Mouse (Mus musculus) intestine, embryonic 16.5 days (tissue): ENCODE results near the gene Apc2. TPM values are rescaled to one million over a fixed set of nuclear protein-coding genes. Genes with fewer than 3 reads are reported as not detected.

Experiments used
- ATAC-seq: fragments of 200-750 bp; cut with Nextera tagmentation; 2 replicates; pipeline ENCODE4 v1.8.0; 2017; ENCODE audit warnings: moderate TSS enrichment, moderate library complexity
- H3K27ac ChIP-seq: fragments of 300-500 bp; sonication (generic); 2 replicates; pipeline ENCODE4 v1.5.1; 2014; ENCODE audit warnings: mild to moderate bottlenecking, low read length
- H3K27me3 ChIP-seq: fragments of 300-500 bp; sonication (generic); replicated peaks from 2 replicates; pipeline ENCODE4 v1.6.1; 2014; ENCODE audit warnings: low read length, control low read depth, mixed read lengths; ENCODE audit not compliant: control insufficient read depth, insufficient read depth
- H3K36me3 ChIP-seq: fragments of 300-500 bp; sonication (generic); 2 replicates; pipeline ENCODE4 v1.6.1; 2014; ENCODE audit warnings: low read length, control low read depth; ENCODE audit not compliant: control insufficient read depth, insufficient read depth
- H3K4me1 ChIP-seq: fragments of 300-500 bp; sonication (generic); 2 replicates; pipeline ENCODE4 v1.6.1; 2014; ENCODE audit warnings: low read length, control low read depth, mixed read lengths; ENCODE audit not compliant: control insufficient read depth, insufficient read depth
- H3K4me2 ChIP-seq: fragments of 300-500 bp; sonication (generic); 2 replicates; pipeline ENCODE4 v1.6.1; 2014; ENCODE audit warnings: low read depth, low read length, control low read depth
- H3K4me3 ChIP-seq: fragments of 300-500 bp; sonication (generic); 2 replicates; pipeline ENCODE4 v1.5.1; 2014; ENCODE audit warnings: mild to moderate bottlenecking, low read length
- H3K9ac ChIP-seq: fragments of 300-500 bp; sonication (generic); 2 replicates; pipeline ENCODE4 v1.6.1; 2014; ENCODE audit warnings: low read depth, low read length
- H3K9me3 ChIP-seq: fragments of 300-500 bp; sonication (generic); 2 replicates; pipeline ENCODE4 v1.6.1; 2016; ENCODE audit warnings: low read length, control low read depth; ENCODE audit not compliant: control insufficient read depth
- WGBS: fragments of 180-500 bp; shearing (Covaris S2); extraction: QIAGEN DNeasy Blood & Tissue Kit; methylation state at CpG from one replicate; pipeline ENCODE4 v1.1.7; 2014; 5-methylcytosine and 5-hydroxymethylcytosine counted together
- polyA plus RNA-seq: library from polyadenylated mRNA; unstranded; fragments of >200 nt; fragmentation: Nextera tagmentation; extraction: Ambion mirVana; gene quantifications from 2 replicates; pipeline ENCODE4 v1.2.1, GENCODE M21; 2015

Apc2 gene
- polyA plus RNA-seq, 1 experiment from 2014 or later: 3.1 TPM

DNA sequence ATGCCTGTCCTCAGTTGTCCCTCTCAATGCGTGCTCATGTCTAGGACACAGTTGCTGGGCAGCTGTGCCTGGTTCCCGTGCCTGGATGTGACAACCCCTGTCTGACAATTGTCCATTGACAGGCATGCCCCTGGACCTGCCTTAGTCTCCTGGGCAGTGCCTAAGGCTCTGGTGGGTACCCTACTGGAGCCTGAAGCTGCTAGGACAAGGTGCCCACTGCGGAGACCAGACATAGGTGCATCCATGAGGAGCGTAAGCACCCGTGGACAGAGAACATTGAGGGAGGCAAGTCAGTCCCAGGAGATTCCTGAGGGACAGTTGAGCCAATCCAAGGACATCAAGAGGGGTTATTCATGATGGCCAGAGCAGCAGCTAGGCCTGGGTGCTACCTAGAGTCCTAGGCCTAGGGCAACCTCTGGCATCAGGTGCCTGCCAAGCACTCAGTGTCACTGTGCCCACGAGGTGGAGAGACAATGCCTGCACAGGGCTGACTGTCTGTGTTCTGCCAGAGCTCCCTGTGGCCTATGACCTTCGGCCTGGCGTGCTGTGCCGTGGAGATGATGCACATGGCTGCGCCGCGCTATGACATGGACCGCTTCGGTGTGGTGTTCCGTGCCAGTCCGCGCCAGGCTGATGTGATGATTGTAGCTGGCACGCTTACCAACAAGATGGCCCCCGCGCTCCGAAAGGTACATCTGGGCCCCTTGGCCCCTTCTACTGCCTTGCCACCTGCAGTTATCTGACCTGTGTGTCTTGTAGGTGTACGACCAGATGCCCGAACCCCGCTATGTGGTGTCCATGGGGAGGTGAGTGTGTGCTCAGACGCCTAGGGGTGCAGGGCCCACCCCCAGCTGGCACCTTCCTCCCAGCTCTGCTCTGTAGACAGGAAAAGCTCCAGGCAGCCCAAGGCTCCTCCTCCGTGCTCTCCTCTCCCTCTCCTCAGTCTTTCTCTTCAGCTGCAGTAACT is 41.2 kb upstream of the Apc2 start:
- Histone ChIP-seq H3K9ac (no peak overlapping the region), H3K9me3 (no peaks in the 10 kb centered on the region), H3K4me2 (no peak overlapping the region), H3K36me3 (peaks cover 27% of the 10 kb centered on the region), H3K27ac (no peak overlapping the region), H3K4me3 (no peak overlapping the region), H3K4me1 (peaks cover 13% of the 10 kb centered on the region), H3K27me3 (no peaks in the 10 kb centered on the region)
- 93% methylated on average over 26 of the region's 26 CpGs for WGBS
- ATAC-seq: no peak

DNA sequence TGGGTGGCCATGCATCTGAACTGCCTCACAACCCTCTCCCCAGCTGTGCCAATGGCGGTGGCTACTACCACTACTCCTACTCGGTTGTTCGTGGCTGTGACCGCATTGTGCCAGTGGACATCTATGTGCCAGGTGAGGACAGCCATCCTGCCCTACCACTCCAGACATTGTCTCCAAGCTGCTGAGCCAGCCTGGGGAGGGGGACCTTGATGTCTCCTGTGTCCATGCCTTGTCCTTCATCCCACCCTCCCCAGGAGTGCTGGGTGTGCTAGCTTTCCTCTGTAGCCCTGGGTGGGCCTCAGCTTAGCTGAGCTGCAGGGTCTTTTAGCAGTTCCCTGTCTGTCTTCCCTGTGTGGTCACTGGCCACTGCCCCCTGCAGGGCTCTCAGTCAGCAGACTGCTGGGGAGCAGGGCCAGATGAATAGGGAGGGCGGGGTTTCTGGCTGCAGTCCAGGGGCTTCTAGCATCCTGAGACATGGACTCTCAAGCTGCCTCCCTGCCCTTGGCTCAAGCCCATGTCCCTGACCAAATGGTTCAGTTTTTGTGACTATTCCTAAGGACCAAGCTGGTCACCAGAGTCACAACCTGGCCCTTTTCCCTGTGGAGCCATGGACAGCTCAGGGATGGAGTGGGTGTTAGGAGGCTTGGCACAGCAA is 39.8 kb upstream of the Apc2 start:
- Histone ChIP-seq H3K36me3 (peaks cover 27% of the 10 kb centered on the region), H3K9me3 (no peaks in the 10 kb centered on the region), H3K4me1 (peaks cover 13% of the 10 kb centered on the region), H3K9ac (0 out of 2 replicates have a peak overlapping the region, but pooled peaks have one; percentile 16), H3K4me3 (no peak overlapping the region), H3K27ac (no peak overlapping the region), H3K4me2 (no peak overlapping the region), H3K27me3 (no peaks in the 10 kb centered on the region)
- no peak for ATAC-seq
- WGBS: 88% methylated on average over 5 of the region's 5 CpGs

DNA sequence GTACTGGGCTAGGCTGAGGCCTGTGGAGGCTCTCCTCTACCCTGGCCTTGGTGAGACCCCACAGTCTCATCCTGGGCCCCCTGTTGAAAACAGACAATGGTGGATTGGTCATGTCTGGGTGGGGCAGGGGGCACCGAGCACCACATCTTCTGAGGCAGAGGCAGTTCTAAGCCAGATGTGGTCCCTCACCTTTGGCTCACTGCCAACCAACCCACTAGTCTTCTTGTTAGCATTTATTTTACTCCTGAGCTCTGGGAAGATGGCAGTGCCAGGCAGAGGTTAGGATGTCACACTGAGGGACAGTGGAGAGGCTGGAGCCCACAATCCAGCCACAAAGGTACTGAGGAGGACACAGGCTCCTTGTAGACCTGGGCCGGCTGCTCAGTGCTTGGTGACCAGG is 37.8 kb upstream of the Apc2 start:
- H3K4me1 ChIP-seq: peaks cover 18% of the 10 kb centered on the region
- no peaks in the 10 kb centered on the region for H3K27me3 ChIP-seq
- H3K4me3 ChIP-seq: no peak overlapping the region
- no peaks in the 10 kb centered on the region for H3K9me3 ChIP-seq
- peaks cover 27% of the 10 kb centered on the region for H3K36me3 ChIP-seq
- no peak for ATAC-seq
- no peak overlapping the region for H3K4me2 ChIP-seq
- no peak overlapping the region for H3K27ac ChIP-seq
- WGBS: 78% methylated on average over 2 of the region's 2 CpGs
- H3K9ac ChIP-seq: 0 out of 2 replicates have a peak overlapping the region, but pooled peaks have one; percentile 29

DNA sequence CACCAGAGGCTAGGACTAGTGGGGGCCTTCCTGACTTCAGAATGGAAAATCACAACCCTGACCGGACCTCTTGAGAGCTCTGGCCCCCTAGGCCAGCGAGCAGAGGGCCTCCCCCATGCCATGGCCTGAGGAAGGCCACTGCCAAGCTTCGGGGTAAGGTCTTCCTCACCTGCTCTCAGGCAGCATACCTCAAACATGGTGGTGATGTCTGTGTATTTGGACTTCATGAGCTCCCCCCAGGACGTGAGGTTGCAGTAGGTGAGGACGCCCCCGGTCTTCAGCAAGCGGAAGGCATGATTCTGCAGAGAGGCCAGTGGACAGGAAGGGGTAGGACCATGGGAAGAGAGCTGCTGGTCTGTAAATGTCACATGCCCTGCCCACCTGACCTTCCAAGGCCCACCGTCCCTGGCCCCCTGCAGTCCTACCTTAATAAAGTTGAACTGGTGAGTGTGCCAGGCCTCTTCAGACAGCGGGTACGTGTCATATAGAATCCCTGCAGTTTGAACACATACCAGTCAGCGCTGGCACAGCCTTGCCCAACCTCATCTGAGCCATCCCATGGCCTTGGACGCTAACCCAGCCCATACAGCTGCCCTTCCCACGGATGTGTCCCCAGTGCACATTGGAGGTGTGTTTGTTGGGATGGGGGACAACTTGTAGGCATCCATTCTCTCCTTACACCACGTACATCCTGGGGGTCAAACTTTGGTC is 36.9 kb upstream of the Apc2 start:
- H3K36me3 ChIP-seq: peaks cover 27% of the 10 kb centered on the region

DNA sequence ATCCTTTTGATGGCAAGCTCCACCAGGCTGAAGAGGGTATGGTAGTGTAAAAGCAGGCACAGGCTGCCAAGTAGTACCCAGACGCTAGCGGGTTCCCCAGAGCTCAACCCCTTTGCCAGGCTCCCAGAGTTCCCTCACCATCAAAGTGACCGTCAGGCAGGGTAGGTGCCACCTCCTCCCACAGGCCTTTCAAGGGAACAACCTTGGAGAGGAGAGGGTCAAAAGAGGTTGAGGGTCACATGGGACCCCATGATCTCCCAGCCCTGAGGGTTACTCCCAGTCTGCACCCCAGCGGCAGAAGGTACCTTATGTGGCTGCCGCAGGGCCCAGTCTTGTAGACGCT is 36.3 kb upstream of the Apc2 start:
- no peaks in the 10 kb centered on the region for H3K27me3 ChIP-seq
- peak overlapping the region; percentile 78 for H3K9ac ChIP-seq
- WGBS: 75% methylated on average over 6 of the region's 6 CpGs
- peak overlapping the region; percentile 98 for H3K27ac ChIP-seq
- H3K4me3 ChIP-seq: peak overlapping the region; percentile 61
- peaks cover 23% of the 10 kb centered on the region for H3K36me3 ChIP-seq
- H3K4me1 ChIP-seq: peaks cover 18% of the 10 kb centered on the region
- ATAC-seq: no peak
- H3K4me2 ChIP-seq: peak overlapping the region; percentile 93
- no peaks in the 10 kb centered on the region for H3K9me3 ChIP-seq

More for the DNA sequence above, 36.9 kb upstream of the Apc2 start:
- Histone ChIP-seq H3K4me3 (peak overlapping the region; percentile 61; the same call in 1 of the 2 replicates), H3K27me3 (no peaks in the 10 kb centered on the region), H3K9me3 (no peaks in the 10 kb centered on the region), H3K4me2 (peak overlapping the region; percentile 93; the same call in 1 of the 2 replicates), H3K9ac (peak overlapping the region; percentile 78), H3K4me1 (peaks cover 18% of the 10 kb centered on the region), H3K27ac (no peak overlapping the region)
- 85% methylated on average over 14 of the region's 14 CpGs for WGBS
- ATAC-seq: no peak

DNA sequence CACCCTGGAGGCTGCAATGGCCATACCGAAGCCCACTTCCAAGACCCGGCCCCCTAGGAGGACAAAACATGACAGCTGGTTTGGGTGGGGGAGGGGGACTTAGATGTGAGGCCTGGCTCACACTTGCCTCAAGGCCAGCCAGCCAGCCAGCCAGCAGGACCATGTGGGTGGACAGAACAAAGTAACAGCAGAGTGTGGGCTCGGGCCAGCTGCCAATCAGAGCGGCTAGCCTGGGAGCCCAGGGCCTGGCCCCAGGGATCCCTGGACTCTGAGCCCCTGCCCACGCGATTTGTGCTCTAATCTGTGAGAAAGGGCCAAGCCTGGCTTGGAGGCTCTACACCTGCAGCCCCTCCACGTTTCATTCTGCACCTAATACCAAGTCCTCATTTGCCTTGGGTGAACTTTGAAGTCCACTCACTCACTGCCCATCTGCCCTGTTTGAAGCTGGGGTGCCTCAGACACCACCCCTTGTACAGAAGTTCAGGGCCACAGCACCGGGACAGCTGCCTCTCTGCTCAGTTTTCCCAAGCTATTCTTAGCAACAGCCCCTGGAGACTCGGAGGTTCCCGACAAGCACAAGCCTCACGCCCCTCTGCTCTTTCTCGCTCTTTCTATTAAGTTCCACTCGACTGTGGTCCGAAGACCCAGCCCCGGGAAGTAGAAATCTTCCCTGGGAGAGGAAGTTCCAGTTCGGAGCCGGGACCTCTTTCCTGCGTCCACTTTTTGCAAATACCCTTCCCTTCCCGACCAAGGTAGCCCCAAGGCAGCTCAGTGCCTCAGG is 35.7 kb upstream of the Apc2 start:
- H3K9me3 ChIP-seq: no peaks in the 10 kb centered on the region
- H3K4me2 ChIP-seq: peak overlapping the region; percentile 93
- H3K27ac ChIP-seq: peak overlapping the region; percentile 98
- 5% methylated on average over 19 of the region's 19 CpGs for WGBS
- ATAC-seq: no peak
- H3K4me3 ChIP-seq: peak overlapping the region; percentile 61
- peaks cover 18% of the 10 kb centered on the region for H3K4me1 ChIP-seq
- H3K27me3 ChIP-seq: no peaks in the 10 kb centered on the region
- H3K36me3 ChIP-seq: peaks cover 17% of the 10 kb centered on the region
- H3K9ac ChIP-seq: peak overlapping the region; percentile 78

DNA sequence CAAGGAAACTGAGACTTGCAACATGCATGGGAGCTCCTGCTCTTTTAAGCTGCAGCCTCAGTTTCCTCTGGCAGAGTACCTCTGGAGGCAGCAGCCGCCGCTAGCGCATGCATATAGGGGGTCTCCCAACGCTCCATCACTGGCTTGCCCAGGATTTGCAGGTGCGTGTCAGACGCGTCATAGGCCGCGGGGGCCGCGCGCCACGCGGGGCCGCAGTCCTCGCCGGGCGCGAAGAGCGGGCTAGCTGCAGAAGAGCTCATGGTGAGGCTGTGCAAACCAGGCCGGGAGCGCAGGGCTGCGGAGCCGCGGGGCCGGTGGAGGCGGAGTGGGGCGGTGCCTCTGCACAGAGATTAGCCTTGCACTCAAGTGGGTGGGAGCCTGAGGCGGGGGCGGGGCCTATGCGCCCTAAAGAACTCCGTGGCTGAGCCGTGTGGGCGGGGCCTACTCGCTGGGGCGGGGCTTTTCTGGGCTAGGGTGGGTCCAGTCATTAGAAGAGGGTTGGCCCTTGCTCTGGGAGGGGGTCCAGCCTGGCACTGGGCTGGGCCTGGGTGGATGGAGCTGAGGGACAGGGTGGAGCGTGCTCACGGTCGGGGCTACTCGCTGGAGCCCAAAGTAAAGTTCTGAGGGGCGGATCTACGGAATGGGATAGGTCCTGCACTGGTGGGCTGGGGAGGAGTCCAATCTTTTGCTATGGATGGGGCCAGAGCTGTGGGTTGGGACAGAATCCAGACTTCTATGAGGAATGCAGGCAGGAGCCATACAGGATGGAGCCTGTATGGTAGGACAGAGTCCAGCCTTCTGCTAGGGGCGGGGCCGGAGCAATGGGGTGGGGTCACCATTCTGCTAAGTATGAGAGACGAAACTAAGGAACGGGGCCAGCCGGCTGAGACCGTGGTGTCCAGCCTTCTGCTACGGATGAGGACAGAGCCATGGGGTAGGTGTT is 34.9 kb upstream of the Apc2 start, which contains the start of the genes Gamt and Dazap1:
Gene Gamt (minus strand): TSS at position 371 of the 943 bp plus-strand sequence.
Gene Dazap1 (plus strand): TSS at position 845 of the 943 bp plus-strand sequence.
- Histone ChIP-seq H3K4me1 (peaks cover 21% of the 10 kb centered on the region), H3K9me3 (no peaks in the 10 kb centered on the region), H3K9ac (peak within 1 kb of the TSS; percentile 78), H3K4me2 (peak within 1 kb of the TSS; percentile 93), H3K27me3 (no peaks in the 10 kb centered on the region), H3K4me3 (peak within 1 kb of the TSS; percentile 61), H3K36me3 (peaks cover 13% of the 10 kb centered on the region), H3K27ac (peak within 1 kb of the TSS; percentile 98)
- under 1% methylated on average over 49 of the region's 49 CpGs for WGBS
- ATAC-seq: peak; percentile 90

DNA sequence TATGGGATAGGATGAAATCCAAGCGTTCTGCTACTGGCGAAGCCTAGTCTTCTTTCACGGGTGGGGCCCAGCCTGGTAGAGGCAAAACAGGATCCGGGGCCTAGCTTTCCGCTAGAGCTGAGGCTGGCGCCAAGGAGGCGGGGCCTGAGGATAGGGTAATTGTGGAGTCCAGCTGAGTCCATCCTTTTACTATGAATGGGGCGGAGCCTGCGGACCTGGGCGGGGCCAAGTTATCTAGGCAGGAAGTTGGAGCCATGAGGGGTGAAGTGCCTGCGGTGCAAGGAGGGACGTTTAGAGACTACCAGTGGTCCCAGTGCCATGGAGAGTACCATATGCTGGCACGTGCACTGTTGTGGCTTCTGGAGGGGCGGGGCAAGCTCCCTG is 34.2 kb upstream of the Apc2 start:
- H3K27me3 ChIP-seq: no peaks in the 10 kb centered on the region
- H3K4me3 ChIP-seq: peak overlapping the region; percentile 61
- WGBS: under 1% methylated on average over 14 of the region's 14 CpGs
- peak overlapping the region; percentile 93 for H3K4me2 ChIP-seq
- peaks cover 12% of the 10 kb centered on the region for H3K36me3 ChIP-seq
- peak; percentile 72 for ATAC-seq
- H3K27ac ChIP-seq: peak overlapping the region; percentile 98
- H3K9me3 ChIP-seq: no peaks in the 10 kb centered on the region
- H3K4me1 ChIP-seq: peaks cover 27% of the 10 kb centered on the region
- H3K9ac ChIP-seq: peak overlapping the region; percentile 68
